ENCODE assay signal across 8 mouse cellular contexts in the genomic region with DNA sequence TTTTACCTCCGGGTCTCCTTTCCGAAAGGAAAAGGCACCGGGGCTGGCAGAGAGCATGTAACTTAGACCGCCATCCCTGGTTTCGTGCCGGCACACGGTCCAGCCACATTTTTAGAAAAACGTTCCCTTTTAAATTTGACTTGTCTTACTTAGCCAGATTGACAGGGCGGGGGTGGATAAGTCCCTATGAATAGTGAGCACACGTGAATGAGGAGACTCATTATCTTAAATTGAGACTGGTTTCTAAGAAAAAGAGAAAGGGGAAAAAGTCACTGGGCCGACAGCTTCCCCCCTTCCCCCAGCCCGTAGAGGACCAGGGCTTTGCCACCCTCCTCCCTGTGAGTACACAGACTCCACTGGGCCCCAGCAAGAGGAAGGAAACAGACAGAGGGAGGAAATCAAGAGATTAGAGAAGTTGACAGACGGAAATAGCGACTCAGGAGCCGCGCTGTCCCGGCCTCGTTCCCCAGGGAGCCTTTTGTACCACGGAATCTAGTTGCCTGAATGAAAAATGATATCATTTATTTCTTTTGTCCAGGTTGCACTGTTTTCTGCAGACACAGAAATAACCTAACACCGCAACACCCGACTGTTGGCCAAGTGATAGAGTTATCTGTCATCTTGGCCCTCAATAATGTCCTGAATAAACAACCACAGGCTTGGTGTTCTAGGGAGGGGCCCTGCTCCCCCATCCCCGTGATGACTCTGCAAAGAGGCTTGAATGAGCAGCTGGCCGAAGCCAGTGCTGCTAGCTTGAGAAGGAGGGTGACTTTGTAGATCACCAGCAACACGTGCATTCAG. TPM values are rescaled to one million over a fixed set of nuclear protein-coding genes. Genes with fewer than 3 reads are reported as not detected.
DNase-seq lines count a peak whose midpoint lies in the region; ATAC-seq and TF ChIP-seq lines count a peak whose summit lies in the region.

No protein-coding gene starts in this region.

- H3K36me3 ChIP-seq in CH12.LX (replicated peaks in 1 of 2; ENCODE audit: control insufficient read depth in 1 of 2, insufficient read depth in 1 of 2, low read length in 1 of 2) = no peaks in the 10 kb centered on the region

- no peaks in the 10 kb centered on the region for H3K9me3 ChIP-seq in CH12.LX (replicated peaks; ENCODE audit: low read length)

- peak; percentile 74 for DNase-seq in CH12.LX (ENCODE audit: extremely low read depth)
- peak; percentile 80 to 81 for DNase-seq in heart, postnatal 10 days
- DNase-seq in kidney, postnatal 25 days = peak; percentile 78 to 88
- DNase-seq in layer of hippocampus, postnatal 14 days (ENCODE audit: low spot score in 2 of 2) = no peak
- no peak for DNase-seq in urinary bladder, adult 18-20 months (ENCODE audit: low spot score in 2 of 2)
- no peak for DNase-seq in retina, postnatal 1 day

- intact Hi-C loops in heart, postnatal 10 days (cut with DNase I) = no loop called here

- peaks cover 29% of the 10 kb centered on the region for H3K27me3 ChIP-seq in CH12.LX (replicated peaks)

- peak; percentile 45; the same call in 1 of the 2 replicates for ATAC-seq in megakaryocyte-erythroid progenitor cell, adult 5-6 weeks (replicated peaks; ENCODE audit: low FRiP score, low TSS enrichment, poor library complexity, severe bottlenecking)

- H3K4me2 ChIP-seq in CH12.LX (ENCODE audit: insufficient read depth, low read depth, poor library complexity, severe bottlenecking) = peak overlapping the region; percentile 10; the same call in 1 of the 2 replicates

- TF ChIP-seq CTCF in CH12.LX (conservative IDR thresholded peaks at IDR 0.05 in 1 of 2, IDR thresholded peaks at IDR 0.05 in 1 of 2; ENCODE audit: low read depth in 2 of 2, low read length in 2 of 2) = no peak
- no peak for TF ChIP-seq CTCF in bone marrow macrophage, adult 2 months (IDR thresholded peaks at IDR 0.05; ENCODE audit: low read depth, low read length)

- TF ChIP-seq RAD21 in CH12.LX (IDR thresholded peaks at IDR 0.05; ENCODE audit: low read depth, low read length) = no peak

- TF ChIP-seq POLR2A in CH12.LX (IDR thresholded peaks at IDR 0.05; ENCODE audit: low read depth, low read length) = no peak
- no peak for TF ChIP-seq POLR2A in bone marrow macrophage, adult 2 months (IDR thresholded peaks at IDR 0.05; ENCODE audit: borderline replicate concordance, low read depth, low read length)

- dilution Hi-C loops in CH12.LX (cut with MboI; ENCODE audit: extremely low pct_ligation_motif_present, extremely low pct_unique_long_range_greater_than_20kb, low sequenced_read_pairs) = no loop called here

- in situ Hi-C loops in CH12.LX (cut with MboI; ENCODE audit: low pct_ligation_motif_present, low pct_unique_long_range_greater_than_20kb, low sequenced_read_pairs) = no loop called here

- no peak overlapping the region for H3K4me3 ChIP-seq in CH12.LX (replicated peaks in 1 of 3; ENCODE audit: low read depth in 2 of 3, low read length in 2 of 3, poor library complexity in 1 of 3)
- no peak overlapping the region for H3K4me3 ChIP-seq in bone marrow macrophage, adult 2 months (ENCODE audit: insufficient read depth, low read length)

- peaks cover 8 to 22% of the 10 kb centered on the region in 2 experiments; a peak in 3 of 4 replicates for H3K4me1 ChIP-seq in CH12.LX (ENCODE audit: control insufficient read depth in 1 of 2, insufficient read depth in 2 of 2)
- H3K4me1 ChIP-seq in bone marrow macrophage, adult 2 months (ENCODE audit: control insufficient read depth, insufficient read depth, low read length) = peaks cover 34% of the 10 kb centered on the region

- H3K9ac ChIP-seq in CH12.LX (ENCODE audit: insufficient read depth, low read depth) = no peak overlapping the region

- peak; percentile 18; the same call in 1 of the 2 replicates for TF ChIP-seq EP300 in CH12.LX (IDR thresholded peaks at IDR 0.05; ENCODE audit: low read length)

- H3K79me2 ChIP-seq in CH12.LX (replicated peaks; ENCODE audit: control insufficient read depth, extremely low read depth, insufficient read depth, poor library complexity, severe bottlenecking) = no peaks in the 10 kb centered on the region

- H3K27ac ChIP-seq in CH12.LX (ENCODE audit: insufficient read depth, low read depth) = no peak overlapping the region
- H3K27ac ChIP-seq in bone marrow macrophage, adult 2 months (ENCODE audit: insufficient read depth, low read depth, low read length) = peak overlapping the region; percentile 83

TF ChIP-seq in CH12.LX, 34 proteins besides CTCF, POLR2A, EP300 and RAD21:
- TF ChIP-seq ELF1 (IDR thresholded peaks at IDR 0.05; ENCODE audit: low read depth, low read length) = no peak
- TF ChIP-seq BHLHE40 (IDR thresholded peaks at IDR 0.05; ENCODE audit: low read depth, low read length) = peak; percentile 58; the same call in 1 of the 2 replicates
- 0 out of 2 replicates have a peak, but pooled peaks have one; percentile 32 for TF ChIP-seq MAX (IDR thresholded peaks at IDR 0.05; ENCODE audit: low read length)

RNA-seq across cellular contexts. Expression of a gene that starts 14.1 kb away (rescaled TPM):
- total RNA-seq in CH12.LX (2012; rRNA removed) = not detected in 2 replicates
- not detected in 2 replicates for total RNA-seq in CH12.LX (2014; rRNA removed)
- not detected in 2 replicates for polyA plus RNA-seq in CH12.LX (2012; ENCODE audit: insufficient read length, low read depth)
- polyA plus RNA-seq in bone marrow macrophage, adult 2 months (2012; ENCODE audit: insufficient read depth, insufficient read length, missing spikeins) = not detected in 2 replicates
- 1 to 10 TPM; 1.5 to 2.2 TPM for total RNA-seq in heart, postnatal 10 days (2021)
- total RNA-seq in megakaryocyte-erythroid progenitor cell, adult 5-6 weeks (2014; fragmentation: Nextera tagmentation) = not detected in 2 replicates
- total RNA-seq in megakaryocyte-erythroid progenitor cell, adult 5-6 weeks (2017) = not detected in 2 replicates
- total RNA-seq in layer of hippocampus, postnatal 14 days (2021) = not detected

RNA-seq across cellular contexts. Expression of a gene that starts 31.3 kb away (rescaled TPM):
- not detected in 2 replicates for total RNA-seq in CH12.LX (2012; rRNA removed)
- total RNA-seq in CH12.LX (2014; rRNA removed) = not detected in 2 replicates
- polyA plus RNA-seq in CH12.LX (2012; ENCODE audit: insufficient read length, low read depth) = not detected in 2 replicates
- polyA plus RNA-seq in bone marrow macrophage, adult 2 months (2012; ENCODE audit: insufficient read depth, insufficient read length, missing spikeins) = not detected in 2 replicates
- total RNA-seq in heart, postnatal 10 days (2021) = not detected
- total RNA-seq in megakaryocyte-erythroid progenitor cell, adult 5-6 weeks (2014; fragmentation: Nextera tagmentation) = not detected in 2 replicates
- not detected in 2 replicates for total RNA-seq in megakaryocyte-erythroid progenitor cell, adult 5-6 weeks (2017)
- not detected for total RNA-seq in layer of hippocampus, postnatal 14 days (2021)

RNA-seq across cellular contexts. Expression of a gene that starts 34.1 kb away (rescaled TPM):
- total RNA-seq in CH12.LX (2012; rRNA removed) = 17.9 and 20.8 TPM in 2 replicates
- total RNA-seq in CH12.LX (2014; rRNA removed) = 5.6 and 7.5 TPM in 2 replicates
- polyA plus RNA-seq in CH12.LX (2012; ENCODE audit: insufficient read length, low read depth) = 19.2 and 23.6 TPM in 2 replicates
- 79.3 and 80.4 TPM in 2 replicates for polyA plus RNA-seq in bone marrow macrophage, adult 2 months (2012; ENCODE audit: insufficient read depth, insufficient read length, missing spikeins)
- total RNA-seq in heart, postnatal 10 days (2021) = 100 to 1,000 TPM; 145 to 170 TPM
- 0.28 and 0.96 TPM in 2 replicates for total RNA-seq in megakaryocyte-erythroid progenitor cell, adult 5-6 weeks (2014; fragmentation: Nextera tagmentation)
- 0.70 and 1.3 TPM in 2 replicates for total RNA-seq in megakaryocyte-erythroid progenitor cell, adult 5-6 weeks (2017)
- total RNA-seq in layer of hippocampus, postnatal 14 days (2021) = 100 to 1,000 TPM; 156 to 159 TPM

RNA-seq across cellular contexts. Expression of a gene that starts 58.6 kb away (rescaled TPM):
- total RNA-seq in CH12.LX (2012; rRNA removed) (not detected in 2 replicates), CH12.LX (2014; rRNA removed) (not detected in 2 replicates)
- not detected in 2 replicates for polyA plus RNA-seq in CH12.LX (2012; ENCODE audit: insufficient read length, low read depth)
- polyA plus RNA-seq in bone marrow macrophage, adult 2 months (2012; ENCODE audit: insufficient read depth, insufficient read length, missing spikeins) = not detected in 2 replicates
- 10 to 100 TPM; 23.7 to 27.5 TPM for total RNA-seq in heart, postnatal 10 days (2021)
- not detected in 2 replicates for total RNA-seq in megakaryocyte-erythroid progenitor cell, adult 5-6 weeks (2014; fragmentation: Nextera tagmentation)
- not detected in 2 replicates for total RNA-seq in megakaryocyte-erythroid progenitor cell, adult 5-6 weeks (2017)
- 1 to 10 TPM; 1.9 to 2.0 TPM for total RNA-seq in layer of hippocampus, postnatal 14 days (2021)

Comparison
In these comparisons a context has a peak if more than half of its experiments do, and no peak if none do; other contexts are left out.
1. DNase-seq: peak in CH12.LX (single experiment), heart, postnatal 10 days (2 of 2) and kidney, postnatal 25 days (2 of 2); none in layer of hippocampus, postnatal 14 days (0 of 2), urinary bladder, adult 18-20 months (0 of 2) and retina, postnatal 1 day (single experiment).
2. RNA of a gene that starts 34.1 kb away (total RNA-seq): 145 to 170 TPM in heart, postnatal 10 days and 156 to 159 TPM in layer of hippocampus, postnatal 14 days; 5.6 to 20.8 TPM in CH12.LX and 0.28 to 1.3 TPM in megakaryocyte-erythroid progenitor cell, adult 5-6 weeks; every median in the first group is over 4 times any median in the second.